Mouse (Mus musculus): ENCODE data around the gene C1ql2. TPM values are rescaled to one million over a fixed set of nuclear protein-coding genes. Genes with fewer than 3 reads are reported as not detected.
A peak's percentile ranks its signal among the peaks of the same experiment; 100 is the strongest.

The C1ql2 gene
- total and polyA plus RNA-seq, 2 experiments from 2014 or later: 24.1 to 27.2 TPM

DNA sequence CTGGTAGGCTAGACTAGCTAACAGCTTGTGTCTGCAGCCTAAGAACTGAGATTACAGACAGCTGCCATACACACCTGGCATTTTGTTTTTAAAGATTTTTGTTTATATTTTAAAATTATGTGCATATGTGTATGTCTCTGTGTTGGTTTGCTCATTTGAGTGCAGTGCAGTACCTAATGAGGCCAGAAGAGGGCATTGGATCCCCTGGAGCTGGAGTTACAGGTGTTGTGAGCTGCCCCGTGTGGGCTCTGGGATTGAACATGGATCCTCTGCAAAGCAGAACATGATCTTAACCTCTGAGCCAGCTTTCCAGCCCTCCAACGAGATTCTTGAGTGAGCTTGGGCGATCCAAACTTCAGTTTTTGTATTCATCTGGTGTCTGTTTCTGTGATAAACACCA lies 27.8 kb downstream of the C1ql2 start:
- no peak overlapping the region for H3K4me3 ChIP-seq (ENCODE audit: low read depth, low read length)
- TF ChIP-seq CTCF (IDR thresholded peaks at IDR 0.05): peak; percentile 45
- H3K9me3 ChIP-seq (ENCODE audit: low read length): no peaks in the 10 kb centered on the region
- 69% methylated on average over 3 of the region's 3 CpGs for WGBS
- H3K4me1 ChIP-seq (ENCODE audit: insufficient read depth, low read length): no peaks in the 10 kb centered on the region
- ATAC-seq (ENCODE audit: low FRiP score) (no peak), DNase-seq (ENCODE audit: low spot score) (no peak)
- H3K4me2 ChIP-seq (ENCODE audit: low read depth, low read length, poor library complexity, severe bottlenecking): no peak overlapping the region
- H3K9ac ChIP-seq (replicated peaks; ENCODE audit: low read length, poor library complexity, severe bottlenecking): no peak overlapping the region
- no peaks in the 10 kb centered on the region for H3K36me3 ChIP-seq (ENCODE audit: insufficient read depth, low read length)
- H3K27ac ChIP-seq (ENCODE audit: low read depth, low read length): no peak overlapping the region
- H3K27me3 ChIP-seq (ENCODE audit: insufficient read depth, low read length): no peaks in the 10 kb centered on the region

DNA sequence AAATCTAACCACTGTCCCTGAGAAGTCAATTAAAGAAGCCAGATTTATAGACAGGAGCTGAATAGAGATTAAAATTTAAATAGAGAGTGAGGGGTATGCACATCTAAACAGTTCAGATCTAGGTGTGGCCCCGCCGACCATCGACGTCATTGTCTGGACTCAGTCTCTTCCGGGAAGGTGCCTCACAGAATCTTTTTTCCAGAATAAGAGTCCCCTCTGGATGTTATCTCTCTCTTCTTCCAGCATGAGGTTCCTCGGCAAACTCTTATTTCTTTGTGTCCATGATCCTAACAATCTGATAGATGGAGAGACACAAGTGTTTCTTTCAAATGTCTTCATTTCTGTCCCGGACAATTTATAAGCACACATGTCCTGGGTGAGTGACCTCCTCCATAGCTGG lies 33.7 kb downstream of the C1ql2 start:
- Histone ChIP-seq H3K27me3 (ENCODE audit: insufficient read depth, low read length) (no peaks in the 10 kb centered on the region), H3K9me3 (ENCODE audit: low read length) (no peaks in the 10 kb centered on the region), H3K4me2 (ENCODE audit: low read depth, low read length, poor library complexity, severe bottlenecking) (no peak overlapping the region), H3K9ac (replicated peaks; ENCODE audit: low read length, poor library complexity, severe bottlenecking) (no peak overlapping the region), H3K36me3 (ENCODE audit: insufficient read depth, low read length) (no peaks in the 10 kb centered on the region), H3K4me1 (ENCODE audit: insufficient read depth, low read length) (no peaks in the 10 kb centered on the region), H3K4me3 (ENCODE audit: low read depth, low read length) (no peak overlapping the region), H3K27ac (ENCODE audit: low read depth, low read length) (no peak overlapping the region)
- ATAC-seq (ENCODE audit: low FRiP score) (no peak), DNase-seq (ENCODE audit: low spot score) (no peak)
- no peak for TF ChIP-seq CTCF (IDR thresholded peaks at IDR 0.05)
- WGBS: 80% methylated on average over 7 of the region's 7 CpGs

DNA sequence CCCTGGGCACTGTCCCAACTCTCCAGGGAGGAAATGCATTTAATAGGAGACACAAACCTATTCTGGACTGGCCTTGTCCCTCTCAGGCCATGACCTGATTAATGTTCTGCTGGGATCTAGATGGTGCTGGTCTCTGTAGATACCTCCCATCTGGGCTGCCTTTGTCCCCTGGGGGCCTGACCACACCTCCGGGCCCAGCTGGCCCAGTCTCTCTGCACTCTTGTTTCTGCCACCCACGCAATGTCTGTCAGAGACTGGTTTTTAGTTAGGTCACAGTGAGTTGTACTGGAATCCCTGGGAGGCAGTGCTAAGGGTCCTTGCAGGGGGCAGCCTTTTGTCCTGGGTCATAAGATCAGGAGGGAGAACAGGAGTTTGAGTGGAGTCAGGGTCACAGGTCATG lies 34.5 kb downstream of the C1ql2 start:
- no peak for TF ChIP-seq CTCF (IDR thresholded peaks at IDR 0.05)
- no peak overlapping the region for H3K27ac ChIP-seq (ENCODE audit: low read depth, low read length)
- ATAC-seq (ENCODE audit: low FRiP score) (no peak), DNase-seq (ENCODE audit: low spot score) (no peak)
- no peaks in the 10 kb centered on the region for H3K9me3 ChIP-seq (ENCODE audit: low read length)
- WGBS: 76% methylated on average over 2 of the region's 2 CpGs
- H3K4me2 ChIP-seq (ENCODE audit: low read depth, low read length, poor library complexity, severe bottlenecking): no peak overlapping the region
- H3K4me1 ChIP-seq (ENCODE audit: insufficient read depth, low read length): no peaks in the 10 kb centered on the region
- H3K9ac ChIP-seq (replicated peaks; ENCODE audit: low read length, poor library complexity, severe bottlenecking): no peak overlapping the region
- H3K27me3 ChIP-seq (ENCODE audit: insufficient read depth, low read length): no peaks in the 10 kb centered on the region
- H3K4me3 ChIP-seq (ENCODE audit: low read depth, low read length): no peak overlapping the region
- H3K36me3 ChIP-seq (ENCODE audit: insufficient read depth, low read length): no peaks in the 10 kb centered on the region

DNA sequence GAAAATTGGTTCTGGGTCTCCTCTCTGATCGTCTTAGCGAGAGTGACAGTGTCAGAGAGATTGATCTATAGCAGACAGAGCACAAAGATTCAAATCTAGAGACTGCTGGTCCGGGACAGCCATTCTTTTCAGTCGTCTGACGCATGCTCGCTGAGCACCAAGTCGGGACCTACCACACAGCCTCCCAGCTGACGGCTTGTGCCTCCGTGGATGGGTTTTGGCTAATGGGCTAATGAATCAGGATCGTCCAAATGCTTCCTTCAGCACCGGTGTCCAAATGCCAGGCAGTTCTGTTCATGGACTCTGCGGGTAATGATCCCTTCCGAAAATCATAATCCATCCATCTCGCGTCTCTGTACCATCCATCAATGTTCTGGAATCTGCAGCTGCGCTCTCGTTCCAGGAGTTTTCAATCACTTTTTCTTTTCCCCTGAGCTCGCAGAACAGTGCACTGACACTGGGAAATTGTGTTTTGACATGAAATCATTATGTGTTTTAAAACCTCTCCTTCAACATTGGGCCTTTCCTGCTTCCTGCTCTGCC lies 44.7 kb downstream of the C1ql2 start:
- H3K9ac ChIP-seq (replicated peaks; ENCODE audit: low read length, poor library complexity, severe bottlenecking): no peak overlapping the region
- ATAC-seq (ENCODE audit: low FRiP score) (no peak), DNase-seq (ENCODE audit: low spot score) (peak; percentile 33)
- no peaks in the 10 kb centered on the region for H3K27me3 ChIP-seq (ENCODE audit: insufficient read depth, low read length)
- H3K4me2 ChIP-seq (ENCODE audit: low read depth, low read length, poor library complexity, severe bottlenecking): no peak overlapping the region
- no peaks in the 10 kb centered on the region for H3K4me1 ChIP-seq (ENCODE audit: insufficient read depth, low read length)
- H3K4me3 ChIP-seq (ENCODE audit: low read depth, low read length): no peak overlapping the region
- no peak overlapping the region for H3K27ac ChIP-seq (ENCODE audit: low read depth, low read length)
- H3K36me3 ChIP-seq (ENCODE audit: insufficient read depth, low read length): no peaks in the 10 kb centered on the region
- TF ChIP-seq CTCF (IDR thresholded peaks at IDR 0.05): no peak
- WGBS: 81% methylated on average over 18 of the region's 18 CpGs
- H3K9me3 ChIP-seq (ENCODE audit: low read length): no peaks in the 10 kb centered on the region

DNA sequence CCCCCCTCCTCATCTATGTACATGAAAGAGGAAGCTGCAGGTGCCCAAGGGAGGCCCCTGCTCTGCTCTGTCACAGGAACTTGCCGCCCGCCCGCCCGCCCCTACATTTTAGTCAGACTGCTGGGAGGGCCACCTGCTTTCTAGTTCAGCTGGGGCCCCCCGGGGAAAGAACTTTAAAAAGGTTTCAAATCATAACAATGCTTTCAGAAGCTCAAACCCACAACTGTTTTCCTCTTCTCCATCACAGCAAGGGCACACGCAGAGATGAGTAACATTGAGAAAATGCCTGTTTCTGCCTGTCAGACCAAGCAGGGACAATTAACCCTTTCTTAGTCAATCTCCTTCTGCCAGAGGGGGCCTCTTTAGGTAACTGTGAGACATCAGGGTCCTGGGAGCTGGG lies 49.4 kb downstream of the C1ql2 start:
- Histone ChIP-seq H3K4me3 (ENCODE audit: low read depth, low read length) (no peak overlapping the region), H3K9me3 (ENCODE audit: low read length) (no peaks in the 10 kb centered on the region), H3K4me1 (ENCODE audit: insufficient read depth, low read length) (no peaks in the 10 kb centered on the region), H3K4me2 (ENCODE audit: low read depth, low read length, poor library complexity, severe bottlenecking) (no peak overlapping the region), H3K27ac (ENCODE audit: low read depth, low read length) (no peak overlapping the region), H3K9ac (replicated peaks; ENCODE audit: low read length, poor library complexity, severe bottlenecking) (no peak overlapping the region), H3K36me3 (ENCODE audit: insufficient read depth, low read length) (no peaks in the 10 kb centered on the region), H3K27me3 (ENCODE audit: insufficient read depth, low read length) (no peaks in the 10 kb centered on the region)
- ATAC-seq (ENCODE audit: low FRiP score): no peak
- TF ChIP-seq CTCF (IDR thresholded peaks at IDR 0.05): no peak
- no peak for DNase-seq (ENCODE audit: low spot score)
- 38% methylated on average over 6 of the region's 6 CpGs for WGBS

DNA sequence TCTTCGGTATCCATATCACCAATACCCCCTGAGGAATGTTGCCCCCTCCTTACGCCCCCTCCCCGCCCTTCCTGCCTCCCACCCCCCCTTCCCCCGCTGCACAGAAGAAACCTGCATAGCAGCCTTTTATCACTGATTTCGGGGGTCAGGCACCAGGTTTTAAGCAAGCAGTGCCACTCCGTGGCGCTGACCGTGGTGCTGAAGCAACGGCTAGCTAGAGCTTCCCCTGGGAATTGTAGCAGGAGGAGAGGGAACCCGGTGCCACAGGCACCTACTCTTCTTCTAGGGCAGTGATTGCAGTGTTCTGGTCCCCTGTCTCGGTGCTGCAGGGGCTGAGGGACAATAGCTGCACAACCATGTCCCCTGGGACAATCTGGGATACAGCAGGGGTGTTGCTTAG lies 50.0 kb downstream of the C1ql2 start:
- no peaks in the 10 kb centered on the region for H3K4me1 ChIP-seq (ENCODE audit: insufficient read depth, low read length)
- TF ChIP-seq CTCF (IDR thresholded peaks at IDR 0.05): no peak
- H3K9ac ChIP-seq (replicated peaks; ENCODE audit: low read length, poor library complexity, severe bottlenecking): no peak overlapping the region
- no peaks in the 10 kb centered on the region for H3K36me3 ChIP-seq (ENCODE audit: insufficient read depth, low read length)
- DNase-seq (ENCODE audit: low spot score): peak; percentile 71
- no peak overlapping the region for H3K27ac ChIP-seq (ENCODE audit: low read depth, low read length)
- no peak overlapping the region for H3K4me2 ChIP-seq (ENCODE audit: low read depth, low read length, poor library complexity, severe bottlenecking)
- H3K9me3 ChIP-seq (ENCODE audit: low read length): no peaks in the 10 kb centered on the region
- ATAC-seq (ENCODE audit: low FRiP score): no peak
- no peak overlapping the region for H3K4me3 ChIP-seq (ENCODE audit: low read depth, low read length)
- 3% methylated on average over 11 of the region's 11 CpGs for WGBS
- H3K27me3 ChIP-seq (ENCODE audit: insufficient read depth, low read length): no peaks in the 10 kb centered on the region

Other genes starting within 250 kb of the C1ql2 start
- 515 and 540 TPM in 2 replicates for gene Dbi, start 219.5 kb upstream of the C1ql2 start, total RNA-seq (2014; rRNA removed)
- gene Dbi, start 219.5 kb upstream of the C1ql2 start, polyA plus RNA-seq (2015; fragmentation: Nextera tagmentation; extraction: Ambion mirVana): 1,809 and 1,897 TPM in 2 replicates
- gene 3110009E18Rik, start 219.4 kb upstream of the C1ql2 start, total RNA-seq (2014; rRNA removed): 0.77 and 1.9 TPM in 2 replicates
- 11.4 and 15.7 TPM in 2 replicates for gene 3110009E18Rik, start 219.4 kb upstream of the C1ql2 start, polyA plus RNA-seq (2015; fragmentation: Nextera tagmentation; extraction: Ambion mirVana)
- 3.7 and 5.5 TPM in 2 replicates for gene Steap3, start 67.9 kb upstream of the C1ql2 start, total RNA-seq (2014; rRNA removed)
- 5.4 and 5.9 TPM in 2 replicates for gene Steap3, start 67.9 kb upstream of the C1ql2 start, polyA plus RNA-seq (2015; fragmentation: Nextera tagmentation; extraction: Ambion mirVana)
- gene Marco, start 164.4 kb downstream of the C1ql2 start, total RNA-seq (2014; rRNA removed): 0.11 TPM in 1 of 2 replicates, not detected in the other
- not detected in 2 replicates for gene Marco, start 164.4 kb downstream of the C1ql2 start, polyA plus RNA-seq (2015; fragmentation: Nextera tagmentation; extraction: Ambion mirVana)

All from midbrain, postnatal 0 days (tissue).